Mouse (Mus musculus) cortical plate, adult 2 months (tissue): Measurements from ENCODE around the gene Dock8.

Experiments used
- CTCF ChIP-seq: fragments of 200-500 bp; IDR thresholded peaks from 2 replicates; pipeline ENCODE4 v1.5.1; 2011; ENCODE audit warnings: mild to moderate bottlenecking, control low read depth, low read length; ENCODE audit not compliant: insufficient read depth; ENCODE audit errors: extremely low read depth
- POLR2A ChIP-seq: fragments of 200-500 bp; IDR thresholded peaks from 2 replicates; pipeline ENCODE4 v1.6.1; 2011; ENCODE audit warnings: mild to moderate bottlenecking, low read length, control low read depth; ENCODE audit not compliant: insufficient read depth; ENCODE audit errors: extremely low read depth

GRCm38 (mm10) chr19:25056224-25056623 is 56.9 kb downstream of the Dock8 start:
- no peak for TF ChIP-seq POLR2A
- TF ChIP-seq CTCF, result no peak
